Mouse (Mus musculus): Measurements from ENCODE around the gene Zcchc10. TPM values are rescaled to one million over a fixed set of nuclear protein-coding genes. Genes with fewer than 3 reads are reported as not detected.
"Not testable (repeated sequence)": the region's sequence is repeated elsewhere in the genome, so short reads cannot be mapped to it uniquely, and the experiment has no call there.

Zcchc10 gene
- polyA plus RNA-seq (2012; rRNA removed), result 3.0 and 5.1 TPM in 2 replicates

GRCm38 (mm10) chr11:53324512-53324968 is at the start of gene Zcchc10:
Zcchc10 (plus strand) TSS chr11:53324679.
- DNase-seq, result peak; percentile 81
- no peak for TF ChIP-seq CTCF (IDR thresholded peaks at IDR 0.05; ENCODE audit: insufficient read depth, low read length)
- TF ChIP-seq POLR2A (IDR thresholded peaks at IDR 0.05; ENCODE audit: borderline replicate concordance, extremely low read depth, low read depth, low read length), result peak; percentile 60; the same call in 1 of the 2 replicates
- WGBS, result under 1% methylated on average over 21 of the region's 21 CpGs
- no peaks in the 10 kb centered on the region for H3K4me1 ChIP-seq (ENCODE audit: control insufficient read depth, insufficient read depth, low read length)
- H3K4me3 ChIP-seq (replicated peaks; ENCODE audit: extremely low read depth, low read depth, low read length), result peak within 1 kb of the TSS; percentile 97

GRCm38 (mm10) chr11:53275358-53275757 is 49.1 kb upstream of the Zcchc10 start:
- 75% methylated on average over 3 of the region's 3 CpGs for WGBS
- Histone ChIP-seq H3K4me1 (ENCODE audit: control insufficient read depth, insufficient read depth, low read length) (peaks cover 9% of the 10 kb centered on the region), H3K4me3 (replicated peaks; ENCODE audit: extremely low read depth, low read depth, low read length) (no peak overlapping the region)
- no peak for DNase-seq
- TF ChIP-seq CTCF (IDR thresholded peaks at IDR 0.05; ENCODE audit: insufficient read depth, low read length) (no peak), POLR2A (IDR thresholded peaks at IDR 0.05; ENCODE audit: borderline replicate concordance, extremely low read depth, low read depth, low read length) (no peak)

- H3K4me1 ChIP-seq (ENCODE audit: control insufficient read depth, insufficient read depth, low read length), result peaks cover 9% of the 10 kb centered on the region
- 66% methylated on average over 4 of the region's 4 CpGs for WGBS
- no peak overlapping the region for H3K4me3 ChIP-seq (replicated peaks; ENCODE audit: extremely low read depth, low read depth, low read length)
- no peak for DNase-seq
- no peak for TF ChIP-seq CTCF (IDR thresholded peaks at IDR 0.05; ENCODE audit: insufficient read depth, low read length)
- no peak for TF ChIP-seq POLR2A (IDR thresholded peaks at IDR 0.05; ENCODE audit: borderline replicate concordance, extremely low read depth, low read depth, low read length)
These were observed 46.1 kb upstream of the Zcchc10 start for GRCm38 (mm10) chr11:53278411-53278810.

- Histone ChIP-seq H3K4me1 (ENCODE audit: control insufficient read depth, insufficient read depth, low read length) (no peaks in the 10 kb centered on the region), H3K4me3 (replicated peaks; ENCODE audit: extremely low read depth, low read depth, low read length) (no peak overlapping the region)
- WGBS, result 64% methylated on average over 6 of the region's 6 CpGs
- DNase-seq, result no peak
- no peak for TF ChIP-seq POLR2A (IDR thresholded peaks at IDR 0.05; ENCODE audit: borderline replicate concordance, extremely low read depth, low read depth, low read length)
- TF ChIP-seq CTCF (IDR thresholded peaks at IDR 0.05; ENCODE audit: insufficient read depth, low read length), result no peak
These were observed 38.6 kb upstream of the Zcchc10 start for GRCm38 (mm10) chr11:53285885-53286284.

- H3K4me3 ChIP-seq (replicated peaks; ENCODE audit: extremely low read depth, low read depth, low read length); DNase-seq: not testable (repeated sequence)
- WGBS, result 80% methylated on average over 2 of the region's 2 CpGs
These were observed 34.3 kb upstream of the Zcchc10 start for GRCm38 (mm10) chr11:53290187-53290586.

GRCm38 (mm10) chr11:53290871-53291270 is 33.6 kb upstream of the Zcchc10 start:
- no peak for DNase-seq
- Histone ChIP-seq H3K4me3 (replicated peaks; ENCODE audit: extremely low read depth, low read depth, low read length) (no peak overlapping the region), H3K4me1 (ENCODE audit: control insufficient read depth, insufficient read depth, low read length) (peaks cover 3% of the 10 kb centered on the region; the same call in 1 of the 2 replicates)
- 95% methylated on average over 11 of the region's 11 CpGs for WGBS
- TF ChIP-seq CTCF (IDR thresholded peaks at IDR 0.05; ENCODE audit: insufficient read depth, low read length), result no peak
- no peak for TF ChIP-seq POLR2A (IDR thresholded peaks at IDR 0.05; ENCODE audit: borderline replicate concordance, extremely low read depth, low read depth, low read length)

More at GRCm38 (mm10) chr11:53290187-53290586, 34.3 kb upstream of the Zcchc10 start:
- not testable (repeated sequence) for H3K4me1 ChIP-seq (ENCODE audit: control insufficient read depth, insufficient read depth, low read length)

- WGBS, result 56% methylated on average over 5 of the region's 5 CpGs
- no peak for DNase-seq
- no peak for TF ChIP-seq POLR2A (IDR thresholded peaks at IDR 0.05; ENCODE audit: borderline replicate concordance, extremely low read depth, low read depth, low read length)
- TF ChIP-seq CTCF (IDR thresholded peaks at IDR 0.05; ENCODE audit: insufficient read depth, low read length), result no peak
- Histone ChIP-seq H3K4me3 (replicated peaks; ENCODE audit: extremely low read depth, low read depth, low read length) (no peak overlapping the region), H3K4me1 (ENCODE audit: control insufficient read depth, insufficient read depth, low read length) (peaks cover 9% of the 10 kb centered on the region)
These were observed 30.0 kb upstream of the Zcchc10 start for GRCm38 (mm10) chr11:53294441-53294840.

GRCm38 (mm10) chr11:53296880-53297279 is 27.6 kb upstream of the Zcchc10 start:
- no peak for DNase-seq
- peaks cover 9% of the 10 kb centered on the region for H3K4me1 ChIP-seq (ENCODE audit: control insufficient read depth, insufficient read depth, low read length)
- TF ChIP-seq POLR2A (IDR thresholded peaks at IDR 0.05; ENCODE audit: borderline replicate concordance, extremely low read depth, low read depth, low read length) (no peak), CTCF (IDR thresholded peaks at IDR 0.05; ENCODE audit: insufficient read depth, low read length) (no peak)
- H3K4me3 ChIP-seq (replicated peaks; ENCODE audit: extremely low read depth, low read depth, low read length), result no peak overlapping the region
- 61% methylated on average over 4 of the region's 4 CpGs for WGBS

GRCm38 (mm10) chr11:53297947-53298860 is 26.3 kb upstream of the Zcchc10 start:
- no peak for DNase-seq
- TF ChIP-seq CTCF (IDR thresholded peaks at IDR 0.05; ENCODE audit: insufficient read depth, low read length) (no peak), POLR2A (IDR thresholded peaks at IDR 0.05; ENCODE audit: borderline replicate concordance, extremely low read depth, low read depth, low read length) (no peak)
- peaks cover 9% of the 10 kb centered on the region for H3K4me1 ChIP-seq (ENCODE audit: control insufficient read depth, insufficient read depth, low read length)
- 73% methylated on average over 7 of the region's 7 CpGs for WGBS
- no peak overlapping the region for H3K4me3 ChIP-seq (replicated peaks; ENCODE audit: extremely low read depth, low read depth, low read length)
